Mouse (Mus musculus): Measurements from ENCODE around the gene Bbs7. TPM values are rescaled to one million over a fixed set of nuclear protein-coding genes. Genes with fewer than 3 reads are reported as not detected.
"Not testable (repeated sequence)": the region's sequence is repeated elsewhere in the genome, so short reads cannot be mapped to it uniquely, and the experiment has no call there.

Gene Bbs7
- polyA plus RNA-seq, 1 experiment, result 4.6 TPM

- H3K4me1 ChIP-seq (ENCODE audit: control insufficient read depth, insufficient read depth, low read length), result 0 out of 2 replicates have a peak, but pooled peaks cover 3% of the 10 kb centered on the region
- 7% methylated on average over 6 of the region's 6 CpGs for WGBS
- no peak for DNase-seq
- H3K4me3 ChIP-seq (replicated peaks; ENCODE audit: extremely low read depth, low read depth, low read length), result peak overlapping the region; percentile 75
- no peak for TF ChIP-seq CTCF (IDR thresholded peaks at IDR 0.05; ENCODE audit: insufficient read depth, low read length)
- TF ChIP-seq POLR2A (IDR thresholded peaks at IDR 0.05; ENCODE audit: borderline replicate concordance, extremely low read depth, low read depth, low read length), result no peak
Measured at GRCm38 (mm10) chr3:36612687-36613086, 590 bp downstream of the Bbs7 start.

- WGBS, result 85% methylated on average over 7 of the region's 7 CpGs
- TF ChIP-seq POLR2A (IDR thresholded peaks at IDR 0.05; ENCODE audit: borderline replicate concordance, extremely low read depth, low read depth, low read length) (no peak), CTCF (IDR thresholded peaks at IDR 0.05; ENCODE audit: insufficient read depth, low read length) (no peak)
- Histone ChIP-seq H3K4me3 (replicated peaks; ENCODE audit: extremely low read depth, low read depth, low read length) (no peak overlapping the region), H3K4me1 (ENCODE audit: control insufficient read depth, insufficient read depth, low read length) (no peaks in the 10 kb centered on the region)
- no peak for DNase-seq
Measured at GRCm38 (mm10) chr3:36605894-36606783, 7.1 kb downstream of the Bbs7 start.

GRCm38 (mm10) chr3:36599773-36600172, 13.5 kb downstream of the Bbs7 start:
- WGBS, result 86% methylated on average over 8 of the region's 9 CpGs
- H3K4me1 ChIP-seq (ENCODE audit: control insufficient read depth, insufficient read depth, low read length); H3K4me3 ChIP-seq (replicated peaks; ENCODE audit: extremely low read depth, low read depth, low read length); DNase-seq: not testable (repeated sequence)

GRCm38 (mm10) chr3:36598811-36599210, 14.5 kb downstream of the Bbs7 start:
- no peak overlapping the region for H3K4me3 ChIP-seq (replicated peaks; ENCODE audit: extremely low read depth, low read depth, low read length)
- DNase-seq, result no peak
- no peaks in the 10 kb centered on the region for H3K4me1 ChIP-seq (ENCODE audit: control insufficient read depth, insufficient read depth, low read length)
- TF ChIP-seq CTCF (IDR thresholded peaks at IDR 0.05; ENCODE audit: insufficient read depth, low read length) (no peak), POLR2A (IDR thresholded peaks at IDR 0.05; ENCODE audit: borderline replicate concordance, extremely low read depth, low read depth, low read length) (no peak)
- WGBS, result 48% methylated on average over 3 of the region's 3 CpGs

- TF ChIP-seq CTCF (IDR thresholded peaks at IDR 0.05; ENCODE audit: insufficient read depth, low read length), result peak; percentile 70
- peak; percentile 51; the same call in 1 of the 2 replicates for TF ChIP-seq POLR2A (IDR thresholded peaks at IDR 0.05; ENCODE audit: borderline replicate concordance, extremely low read depth, low read depth, low read length)
- H3K4me3 ChIP-seq (replicated peaks; ENCODE audit: extremely low read depth, low read depth, low read length), result peak within 1 kb of the TSS; percentile 50
- peak; percentile 95 for DNase-seq
- peaks cover 4% of the 10 kb centered on the region; the same call in 1 of the 2 replicates for H3K4me1 ChIP-seq (ENCODE audit: control insufficient read depth, insufficient read depth, low read length)
- under 1% methylated on average over 60 of the region's 60 CpGs for WGBS
Measured at GRCm38 (mm10) chr3:36571827-36572378, 41.4 kb downstream of the Bbs7 start, which contains the start of gene Ccna2. TSS of gene Ccna2 (minus strand) at chr3:36572150.

- Histone ChIP-seq H3K4me3 (replicated peaks; ENCODE audit: extremely low read depth, low read depth, low read length) (peak overlapping the region; percentile 44), H3K4me1 (ENCODE audit: control insufficient read depth, insufficient read depth, low read length) (peaks cover 4% of the 10 kb centered on the region; the same call in 1 of the 2 replicates)
- DNase-seq, result no peak
- under 1% methylated on average over 46 of the region's 46 CpGs for WGBS
- TF ChIP-seq POLR2A (IDR thresholded peaks at IDR 0.05; ENCODE audit: borderline replicate concordance, extremely low read depth, low read depth, low read length) (no peak), CTCF (IDR thresholded peaks at IDR 0.05; ENCODE audit: insufficient read depth, low read length) (no peak)
Measured at GRCm38 (mm10) chr3:36571361-36571826, 41.9 kb downstream of the Bbs7 start.

GRCm38 (mm10) chr3:36569836-36570235, 43.4 kb downstream of the Bbs7 start:
- no peak for DNase-seq
- 75% methylated on average over 5 of the region's 5 CpGs for WGBS
- TF ChIP-seq CTCF (IDR thresholded peaks at IDR 0.05; ENCODE audit: insufficient read depth, low read length) (no peak), POLR2A (IDR thresholded peaks at IDR 0.05; ENCODE audit: borderline replicate concordance, extremely low read depth, low read depth, low read length) (no peak)
- Histone ChIP-seq H3K4me3 (replicated peaks; ENCODE audit: extremely low read depth, low read depth, low read length) (no peak overlapping the region), H3K4me1 (ENCODE audit: control insufficient read depth, insufficient read depth, low read length) (peaks cover 4% of the 10 kb centered on the region; the same call in 1 of the 2 replicates)

GRCm38 (mm10) chr3:36563666-36564065, 49.6 kb downstream of the Bbs7 start:
- Histone ChIP-seq H3K4me1 (ENCODE audit: control insufficient read depth, insufficient read depth, low read length) (no peaks in the 10 kb centered on the region), H3K4me3 (replicated peaks; ENCODE audit: extremely low read depth, low read depth, low read length) (no peak overlapping the region)
- no peak for TF ChIP-seq POLR2A (IDR thresholded peaks at IDR 0.05; ENCODE audit: borderline replicate concordance, extremely low read depth, low read depth, low read length)
- no peak for TF ChIP-seq CTCF (IDR thresholded peaks at IDR 0.05; ENCODE audit: insufficient read depth, low read length)
- 96% methylated on average over 3 of the region's 3 CpGs for WGBS
- DNase-seq, result no peak

- TF ChIP-seq POLR2A (IDR thresholded peaks at IDR 0.05; ENCODE audit: borderline replicate concordance, extremely low read depth, low read depth, low read length) (no peak), CTCF (IDR thresholded peaks at IDR 0.05; ENCODE audit: insufficient read depth, low read length) (no peak)
- no peaks in the 10 kb centered on the region for H3K4me1 ChIP-seq (ENCODE audit: control insufficient read depth, insufficient read depth, low read length)
- 78% methylated on average over 4 of the region's 4 CpGs for WGBS
- no peak overlapping the region for H3K4me3 ChIP-seq (replicated peaks; ENCODE audit: extremely low read depth, low read depth, low read length)
- DNase-seq, result no peak
Measured at GRCm38 (mm10) chr3:36559606-36560005, 53.7 kb downstream of the Bbs7 start.

Measured in lung, adult 2 months (tissue).